Mouse (Mus musculus) erythroblast, embryonic 14.5 days (primary cell): ENCODE results near the gene Mfsd4a.

Experiments used
- GATA1 ChIP-seq: IDR thresholded peaks from 2 replicates; pipeline ENCODE4 v1.6.1; 2012; ENCODE audit warnings: low read length, inconsistent platforms, mixed read lengths
- TAL1 ChIP-seq: IDR thresholded peaks from 3 replicates; pipeline ENCODE4 v1.6.1; 2012; ENCODE audit warnings: low read length, inconsistent platforms, mixed read lengths

DNA sequence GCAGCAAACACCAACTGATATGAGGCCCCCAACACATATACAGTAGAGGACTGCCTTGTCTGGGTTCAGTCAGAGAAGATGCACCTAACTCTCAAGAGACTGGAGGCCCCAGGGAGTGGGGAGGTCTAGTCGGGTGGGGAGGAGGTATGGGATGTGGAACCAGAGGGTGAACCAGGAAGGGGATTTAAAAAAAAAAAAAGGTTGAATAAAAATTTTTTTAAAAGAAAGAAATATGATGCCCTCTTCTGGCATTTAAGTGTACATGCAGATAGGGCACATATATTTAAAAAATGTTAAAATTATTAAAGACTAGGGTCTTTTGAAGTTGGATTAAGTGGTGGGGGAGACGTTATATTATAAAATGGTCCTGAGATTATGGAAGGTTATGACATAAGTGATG is 41.5 kb upstream of the Mfsd4a start:
- no peak for TF ChIP-seq TAL1
- TF ChIP-seq GATA1, result no peak
